Mouse (Mus musculus): ENCODE data around the gene Psap.
"Not testable (repeated sequence)": the region's sequence is repeated elsewhere in the genome, so short reads cannot be mapped to it uniquely, and the experiment has no call there.

Gene Psap

GRCm38 (mm10) chr10:60277207-60278005, at the start of gene Psap:
Psap (plus strand) TSS chr10:60277627.
- DNase-seq = peak; percentile 93 to 95

- DNase-seq = peak in 1 of 2 experiments; percentile 66
Observed at GRCm38 (mm10) chr10:60227666-60228065, 49.8 kb upstream of the Psap start.

GRCm38 (mm10) chr10:60229113-60229512, 48.3 kb upstream of the Psap start:
- peak in 1 of 2 experiments; percentile 35 for DNase-seq

- DNase-seq = no peak
Observed at GRCm38 (mm10) chr10:60230321-60231088, 46.9 kb upstream of the Psap start.

GRCm38 (mm10) chr10:60234006-60234405, 43.4 kb upstream of the Psap start:
- DNase-seq = no peak

- not testable (repeated sequence) for DNase-seq
Observed at GRCm38 (mm10) chr10:60235876-60236275, 41.6 kb upstream of the Psap start.

GRCm38 (mm10) chr10:60237475-60238154, 39.8 kb upstream of the Psap start:
- peak; percentile 67 to 84 for DNase-seq

GRCm38 (mm10) chr10:60240416-60240815, 37.0 kb upstream of the Psap start:
- no peak for DNase-seq

GRCm38 (mm10) chr10:60243941-60244340, 33.5 kb upstream of the Psap start:
- DNase-seq = no peak

GRCm38 (mm10) chr10:60245041-60245440, 32.4 kb upstream of the Psap start:
- DNase-seq = peak; percentile 89 to 95

- peak in 1 of 2 experiments; percentile 37 for DNase-seq
Observed at GRCm38 (mm10) chr10:60245635-60246034, 31.8 kb upstream of the Psap start.

- DNase-seq = peak; percentile 49 to 78
Observed at GRCm38 (mm10) chr10:60246519-60246918, 30.9 kb upstream of the Psap start.

GRCm38 (mm10) chr10:60248345-60248744, 29.1 kb upstream of the Psap start:
- peak; percentile 48 to 58 for DNase-seq

GRCm38 (mm10) chr10:60250426-60250965, 26.9 kb upstream of the Psap start:
- peak; percentile 74 to 80 for DNase-seq

GRCm38 (mm10) chr10:60252187-60252586, 25.2 kb upstream of the Psap start:
- no peak for DNase-seq

- peak; percentile 28 to 55 for DNase-seq
Observed at GRCm38 (mm10) chr10:60252606-60253005, 24.8 kb upstream of the Psap start.

- no peak for DNase-seq
Observed at GRCm38 (mm10) chr10:60256088-60256487, 21.3 kb upstream of the Psap start.

GRCm38 (mm10) chr10:60257261-60257825, 20.1 kb upstream of the Psap start:
- no peak for DNase-seq

- no peak for DNase-seq
Observed at GRCm38 (mm10) chr10:60260557-60261294, 16.7 kb upstream of the Psap start.

GRCm38 (mm10) chr10:60261530-60261929, 15.9 kb upstream of the Psap start:
- DNase-seq = no peak

GRCm38 (mm10) chr10:60262386-60262785, 15.0 kb upstream of the Psap start:
- DNase-seq = peak; percentile 93 to 96

- DNase-seq = no peak
Observed at GRCm38 (mm10) chr10:60263351-60263750, 14.1 kb upstream of the Psap start.
